Mouse (Mus musculus) midbrain, embryonic 11.5 days (tissue): ENCODE results near the gene Ubd. TPM values are rescaled to one million over a fixed set of nuclear protein-coding genes. Genes with fewer than 3 reads are reported as not detected.

ENCODE experiments used
- polyA plus RNA-seq: library from polyadenylated mRNA; unstranded; fragments of >200 nt; fragmentation: Nextera tagmentation; extraction: Ambion mirVana; gene quantifications from 2 replicates; pipeline ENCODE4 v1.2.1, GENCODE M21; 2014

Gene Ubd
- polyA plus RNA-seq, 1 experiment from 2014 or later: not detected

Other genes starting within 250 kb of the Ubd start
- 152 and 157 TPM in 2 replicates for gene Ppp1r11, start 242.2 kb upstream of the Ubd start, polyA plus RNA-seq
- gene Znrd1, start 235.3 kb upstream of the Ubd start, polyA plus RNA-seq: 83.5 and 86.7 TPM in 2 replicates
- 8.5 and 9.4 TPM in 2 replicates for gene Znrd1as, start 235.3 kb upstream of the Ubd start, polyA plus RNA-seq
- gene 2410137M14Rik, start 212.7 kb upstream of the Ubd start, polyA plus RNA-seq: 0.39 TPM in 1 of 2 replicates, not detected in the other
- 0.41 and 0.67 TPM in 2 replicates for gene H2-M5, start 204.4 kb upstream of the Ubd start, polyA plus RNA-seq
- gene Zfp57, start 192.7 kb upstream of the Ubd start, polyA plus RNA-seq: 89.9 and 102 TPM in 2 replicates
- 0.18 and 0.42 TPM in 2 replicates for gene Mog, start 170.5 kb upstream of the Ubd start, polyA plus RNA-seq
- 14.3 and 14.5 TPM in 2 replicates for gene Gabbr1, start 147.9 kb upstream of the Ubd start, polyA plus RNA-seq
- not detected in 2 replicates for gene Olfr90, start 105.4 kb upstream of the Ubd start, polyA plus RNA-seq
- not detected in 2 replicates for gene Olfr91, start 95.6 kb upstream of the Ubd start, polyA plus RNA-seq
- gene Olfr92, start 73.8 kb upstream of the Ubd start, polyA plus RNA-seq: not detected in 2 replicates
- gene Olfr93, start 32.4 kb upstream of the Ubd start, polyA plus RNA-seq: not detected in 2 replicates
- not detected in 2 replicates for gene Olfr94, start 7.1 kb downstream of the Ubd start, polyA plus RNA-seq
- gene Olfr95, start 19.2 kb downstream of the Ubd start, polyA plus RNA-seq: not detected in 2 replicates
- gene Olfr96, start 26.3 kb downstream of the Ubd start, polyA plus RNA-seq: not detected in 2 replicates
- not detected in 2 replicates for gene Olfr97, start 43.4 kb downstream of the Ubd start, polyA plus RNA-seq
- not detected in 2 replicates for gene Olfr98, start 69.9 kb downstream of the Ubd start, polyA plus RNA-seq
- 1.4 and 1.8 TPM in 2 replicates for gene H2-M3, start 76.3 kb downstream of the Ubd start, polyA plus RNA-seq
- gene Olfr99, start 89.6 kb downstream of the Ubd start, polyA plus RNA-seq: not detected in 2 replicates
- not detected in 2 replicates for gene Olfr101, start 110.4 kb downstream of the Ubd start, polyA plus RNA-seq
- gene Olfr102, start 123.2 kb downstream of the Ubd start, polyA plus RNA-seq: not detected in 2 replicates
- not detected in 2 replicates for gene Olfr103, start 145.8 kb downstream of the Ubd start, polyA plus RNA-seq
- gene Olfr104-ps, start 165.7 kb downstream of the Ubd start, polyA plus RNA-seq: not detected in 2 replicates
- not detected in 2 replicates for gene Olfr105-ps, start 185.1 kb downstream of the Ubd start, polyA plus RNA-seq
- gene Olfr106-ps, start 196.5 kb downstream of the Ubd start, polyA plus RNA-seq: not detected in 2 replicates
- gene Olfr107, start 205.3 kb downstream of the Ubd start, polyA plus RNA-seq: not detected in 2 replicates